Mouse (Mus musculus) cerebellum, adult (tissue): ENCODE results near the gene Rhox9.
"Not testable (repeated sequence)": the region's sequence is repeated elsewhere in the genome, so short reads cannot be mapped to it uniquely, and the experiment has no call there.

ENCODE experiments used
- ATAC-seq: cut with Nextera tagmentation; 2 replicates; pipeline ENCODE4 v1.9.2; 2017; ENCODE audit warnings: mild to moderate bottlenecking, moderate library complexity, mixed read lengths; ENCODE audit not compliant: insufficient number of reproducible peaks, low FRiP score, low TSS enrichment

The Rhox9 gene

DNA sequence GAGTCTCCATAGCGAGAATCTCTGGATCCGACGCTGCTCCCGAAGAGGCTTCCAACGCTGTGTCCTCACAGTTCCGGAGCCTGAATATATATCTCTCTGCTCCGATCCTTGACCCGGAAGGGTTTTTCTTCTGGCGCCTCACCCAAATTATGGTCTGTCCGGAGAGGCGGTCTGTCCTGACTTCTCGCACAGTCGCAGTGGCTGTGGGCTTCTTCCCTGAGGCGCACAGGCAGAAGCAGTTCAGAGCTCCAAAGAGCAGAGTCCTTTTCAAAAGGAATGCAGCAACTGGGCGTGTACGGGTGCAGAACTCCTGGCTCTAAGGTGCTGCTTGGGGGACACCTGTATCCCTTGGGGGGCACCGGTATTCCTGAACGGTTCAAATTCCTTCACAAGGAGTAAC lies at the start of gene Rhox9:
Gene Rhox9, minus strand, starts transcription at position 101 of the 400 bp plus-strand sequence.
- ATAC-seq = not testable (repeated sequence)

DNA sequence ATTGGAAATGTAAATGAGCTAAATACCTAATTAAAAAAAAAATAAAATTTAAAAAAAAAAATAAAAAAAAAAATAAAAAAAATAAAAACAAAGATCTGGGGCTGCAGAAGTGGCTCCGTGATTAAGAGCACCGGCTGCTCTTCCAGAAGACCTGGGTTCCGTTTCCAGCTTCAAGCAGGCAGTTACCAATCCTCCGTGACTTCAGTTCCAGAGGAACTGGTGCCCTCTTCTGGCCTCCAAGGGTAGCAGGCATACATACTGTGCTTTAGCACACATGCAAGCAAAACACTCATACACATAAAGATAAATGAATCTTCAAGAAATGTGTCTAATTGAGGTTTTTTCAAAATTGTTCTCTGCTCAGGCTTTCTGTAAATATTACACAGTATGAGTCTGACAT lies 14.7 kb upstream of the Rhox9 start:
- ATAC-seq = no peak

DNA sequence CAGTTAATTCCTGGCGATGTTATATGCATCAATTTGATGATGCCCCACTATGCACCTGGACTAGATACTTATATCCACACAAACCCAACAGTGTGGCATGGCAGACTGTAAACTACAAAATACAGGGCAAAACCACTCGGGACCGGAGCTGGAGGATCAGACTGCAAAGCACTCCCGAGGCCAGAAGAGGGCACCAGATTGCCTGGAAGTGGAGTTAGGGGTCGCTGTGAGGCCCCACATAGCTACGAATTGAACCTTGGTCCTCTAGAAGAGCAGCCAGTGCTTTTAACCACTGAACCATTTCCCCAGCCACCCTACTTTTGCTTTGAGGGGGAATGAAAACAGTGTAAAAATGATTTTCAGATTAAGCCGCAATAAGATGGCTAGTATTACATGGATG lies 7.0 kb upstream of the Rhox9 start:
- no peak for ATAC-seq

DNA sequence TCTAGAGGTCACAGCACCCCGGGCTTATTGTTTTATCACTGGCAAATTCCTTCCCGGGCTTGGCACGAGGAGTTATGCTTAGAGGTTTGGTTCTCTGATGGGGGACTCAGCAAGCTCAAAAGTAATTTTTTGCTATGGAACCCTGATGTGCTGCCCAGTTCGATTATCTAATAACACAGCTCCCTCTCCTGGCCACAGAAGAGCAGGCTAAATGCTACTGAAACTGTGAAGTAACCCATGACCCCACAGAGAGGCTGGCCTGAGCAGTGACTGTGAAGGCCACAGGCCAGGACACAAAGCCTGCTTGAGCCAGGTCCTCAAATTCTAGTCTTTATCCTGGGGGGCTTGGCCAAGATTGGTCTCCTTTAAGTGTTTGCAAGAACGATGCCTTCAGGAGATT lies 2.2 kb upstream of the Rhox9 start:
- no peak for ATAC-seq

DNA sequence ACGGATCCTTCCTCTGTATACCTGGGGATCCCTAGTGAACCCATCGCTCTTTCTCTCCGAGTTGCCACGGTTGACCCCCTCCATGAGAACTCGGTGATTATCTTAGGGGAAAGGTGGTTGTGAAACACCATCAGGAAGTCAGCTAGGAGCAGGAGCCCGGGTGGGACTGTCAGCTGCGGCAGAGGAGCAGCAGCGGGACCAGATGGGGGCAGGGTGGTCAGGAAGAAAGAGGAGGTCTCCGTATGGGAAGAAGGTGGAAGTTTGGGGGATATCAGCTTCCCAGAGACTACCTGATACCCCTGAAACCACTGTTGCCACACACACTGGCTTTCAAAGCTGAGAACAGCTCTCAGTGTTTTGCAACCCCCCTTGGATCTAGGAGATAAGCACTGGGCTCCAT lies 4.4 kb downstream of the Rhox9 start, which contains the start of gene Rhox7b:
Gene Rhox7b, minus strand, starts transcription at position 101 of the 400 bp plus-strand sequence.
- not testable (repeated sequence) for ATAC-seq

DNA sequence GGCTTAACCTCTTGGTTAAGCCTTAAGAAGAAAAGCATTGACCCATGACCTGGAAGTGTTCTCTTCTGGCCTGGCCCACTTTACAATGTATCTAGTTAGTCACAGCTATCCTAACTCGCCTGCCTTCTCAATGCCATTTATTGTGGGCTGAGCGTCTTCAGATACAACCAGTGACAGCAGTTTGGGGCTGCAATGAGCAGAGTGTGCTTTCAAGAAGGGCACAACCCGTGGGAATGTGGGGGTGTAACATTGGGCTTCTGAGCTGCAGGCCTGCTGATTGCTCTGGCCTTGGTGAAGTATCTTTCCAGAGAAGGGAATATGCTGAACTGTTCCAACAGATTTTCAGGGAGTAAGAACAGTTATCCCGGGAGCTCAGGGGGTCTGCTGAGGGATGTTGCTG lies 22.7 kb downstream of the Rhox9 start, which contains the start of gene Rhox8:
Gene Rhox8, minus strand, starts transcription at position 101 of the 400 bp plus-strand sequence.
- ATAC-seq = no peak

DNA sequence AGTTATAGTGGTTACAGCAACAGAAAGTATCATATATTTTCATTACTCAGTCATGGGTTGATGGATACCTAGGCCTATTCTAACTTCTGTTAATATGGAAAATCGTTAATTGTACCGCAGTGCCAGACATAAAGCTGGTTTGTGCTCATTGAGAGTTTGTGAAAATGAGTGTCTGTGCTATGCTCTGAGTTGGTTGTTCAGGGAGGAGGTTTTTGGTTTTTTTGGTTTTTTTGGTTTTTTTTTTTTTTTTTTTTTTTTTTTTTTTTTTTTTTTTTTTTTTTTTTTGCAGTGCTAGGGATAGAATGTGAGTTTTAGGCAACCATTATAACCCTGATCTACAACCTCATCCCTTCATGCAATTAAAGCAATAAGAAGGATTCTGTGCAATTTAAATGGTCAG lies 29.9 kb downstream of the Rhox9 start:
- no peak for ATAC-seq
